Mouse (Mus musculus): ENCODE results near the gene Olfr1411.

- TF ChIP-seq CTCF (IDR thresholded peaks at IDR 0.05; ENCODE audit: low read depth) (no peak), EP300 (IDR thresholded peaks at IDR 0.05; ENCODE audit: low read depth) (no peak)
Measured at GRCm38 (mm10) chr1:92636676-92637075, 42.5 kb downstream of the Olfr1411 start.

All from heart, postnatal 0 days (tissue).